Mouse (Mus musculus) heart, embryonic 13.5 days (tissue): ENCODE results near the gene Clock. TPM values are rescaled to one million over a fixed set of nuclear protein-coding genes. Genes with fewer than 3 reads are reported as not detected.

Experiments
- polyA plus RNA-seq: library from polyadenylated mRNA; unstranded; fragments of >200 nt; fragmentation: Nextera tagmentation; extraction: Ambion mirVana; gene quantifications from 2 replicates; pipeline ENCODE4 v1.2.1, GENCODE M21; 2015

Clock gene
- polyA plus RNA-seq, 1 experiment from 2014 or later: 8.3 TPM

Other genes with a start within 250 kb of the Clock start
- gene Srd5a3, start 164.5 kb downstream of the Clock start, polyA plus RNA-seq: 25.9 and 27.7 TPM in 2 replicates
- 68.8 and 72.7 TPM in 2 replicates for gene Tmem165, start 120.9 kb downstream of the Clock start, polyA plus RNA-seq
- gene Pdcl2, start 26.4 kb upstream of the Clock start, polyA plus RNA-seq: not detected in 2 replicates
- gene Nmu, start 59.0 kb upstream of the Clock start, polyA plus RNA-seq: not detected in 2 replicates
- gene Gm7271, start 179.2 kb upstream of the Clock start, polyA plus RNA-seq: not detected in 2 replicates
- 21.3 and 22.7 TPM in 2 replicates for gene Exoc1, start 224.5 kb upstream of the Clock start, polyA plus RNA-seq